Mouse (Mus musculus): Measurements from ENCODE around the gene Tapt1.
A peak's percentile ranks its signal among the peaks of the same experiment; 100 is the strongest.

Gene Tapt1

DNA sequence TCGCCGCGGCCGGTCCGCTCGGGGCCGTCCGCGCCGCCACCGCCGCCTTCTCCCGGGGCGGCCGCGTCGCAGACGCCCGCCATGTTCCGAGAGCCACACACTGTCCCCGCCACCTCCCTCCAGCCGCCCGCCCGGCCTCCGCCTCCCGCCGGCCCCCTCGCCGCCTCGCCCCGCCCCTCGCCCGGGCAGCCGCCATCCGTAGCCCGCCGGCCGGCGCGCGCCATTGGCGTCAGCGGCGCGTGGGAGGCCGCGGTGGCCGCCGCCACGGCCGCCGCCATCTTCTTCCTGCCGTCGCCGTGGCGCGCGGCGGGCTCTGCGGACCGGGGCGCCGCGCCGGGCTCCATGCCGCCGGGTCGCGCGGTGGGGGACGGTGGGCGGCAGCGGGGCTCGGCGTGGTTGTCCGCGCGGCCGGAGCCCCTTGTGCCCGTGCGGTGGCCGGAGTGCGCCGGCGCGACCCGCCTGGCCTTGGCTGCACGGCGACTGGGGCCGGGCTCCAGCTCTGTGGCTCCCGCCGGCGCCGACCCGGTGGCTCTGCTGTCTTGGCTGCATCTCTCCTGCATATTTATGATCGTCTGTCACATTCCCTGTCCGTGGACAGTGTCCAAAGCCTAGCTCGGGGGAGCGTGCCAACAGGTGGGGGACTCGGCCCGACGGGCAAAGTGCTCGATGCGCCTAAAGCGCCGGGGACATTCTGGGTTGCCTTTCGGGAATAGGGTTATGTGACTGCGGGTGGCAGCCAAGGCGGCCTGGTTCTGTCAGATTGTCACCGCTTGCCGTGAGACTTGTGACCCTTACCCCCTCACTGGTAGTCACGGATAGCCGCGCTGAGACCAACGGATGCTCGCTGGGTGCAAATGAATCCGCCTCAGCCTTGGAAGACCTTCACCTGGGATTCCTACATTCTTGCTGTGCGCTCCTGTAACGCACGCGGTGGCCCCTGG, at the start of gene Tapt1:
Tapt1 (minus strand) TSS at position 106 of the 941 bp plus-strand sequence.
- peak; percentile 86 for DNase-seq (ENCODE audit: extremely low spot score)

DNA sequence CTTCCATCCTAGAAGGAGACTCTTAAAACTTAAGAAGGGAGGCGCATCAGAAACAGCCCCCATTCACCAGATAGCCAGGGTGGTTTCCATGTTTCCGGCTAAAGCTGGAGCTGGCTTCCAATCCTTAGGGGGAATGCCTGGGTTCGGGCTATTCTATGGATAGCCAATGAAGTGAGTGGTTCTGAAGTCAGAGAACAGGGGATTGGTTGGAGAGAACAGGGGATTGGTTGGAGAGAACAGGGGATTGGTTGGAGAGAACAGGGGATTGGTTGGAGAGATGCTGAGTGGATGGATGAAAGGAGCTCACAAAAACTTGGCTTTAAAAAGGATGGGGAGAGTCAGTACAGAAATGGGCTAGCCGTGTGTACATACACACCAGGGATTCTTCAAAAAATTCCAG, 45.1 kb upstream of the Tapt1 start:
- DNase-seq (ENCODE audit: extremely low spot score) = no peak

- DNase-seq (ENCODE audit: extremely low spot score) = peak; percentile 15
Observed at GRCm38 (mm10) chr5:44268524-44268923, 42.1 kb upstream of the Tapt1 start.

DNA sequence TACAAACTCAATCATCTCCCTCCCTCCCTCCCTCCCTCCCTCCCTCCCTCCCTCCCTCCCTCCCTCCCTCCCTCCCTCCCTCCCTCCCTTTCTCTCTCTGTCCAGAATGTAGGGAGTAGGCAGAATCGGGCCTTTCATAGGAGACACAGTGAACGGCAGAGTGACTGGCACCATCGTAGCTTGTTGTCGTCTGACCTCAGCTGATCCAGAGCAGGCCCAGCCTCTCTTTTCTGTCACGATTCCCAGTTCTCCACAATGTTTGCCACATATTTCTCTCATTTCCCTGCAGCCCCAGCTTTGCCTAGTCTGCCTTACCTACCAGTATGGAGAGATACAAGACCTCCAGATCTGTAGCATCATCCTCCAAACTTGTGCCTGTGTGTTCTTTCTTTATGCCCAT, 35.3 kb upstream of the Tapt1 start:
- no peak for DNase-seq (ENCODE audit: extremely low spot score)

DNA sequence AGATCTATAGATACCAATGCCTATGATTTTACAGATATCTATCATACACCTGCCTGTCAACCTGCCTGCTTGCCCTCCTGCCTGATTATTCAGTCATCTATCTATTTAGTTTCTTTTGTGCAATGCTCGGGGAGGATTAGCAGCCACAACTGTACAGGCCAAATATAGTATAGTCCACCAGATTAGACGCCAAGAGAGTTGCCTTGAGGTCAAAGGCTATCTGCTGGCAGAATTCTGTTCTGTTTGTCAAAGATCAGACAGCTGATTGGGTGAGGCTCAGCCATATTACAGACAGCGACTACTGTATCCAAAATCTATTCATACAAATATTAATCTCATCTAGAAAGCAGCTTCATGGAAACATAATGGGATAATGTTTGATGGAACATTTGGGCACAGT, 34.7 kb upstream of the Tapt1 start:
- DNase-seq (ENCODE audit: extremely low spot score) = no peak

GRCm38 (mm10) chr5:44259678-44260077, 33.3 kb upstream of the Tapt1 start:
- no peak for DNase-seq (ENCODE audit: extremely low spot score)

GRCm38 (mm10) chr5:44258163-44258562, 31.7 kb upstream of the Tapt1 start:
- DNase-seq (ENCODE audit: extremely low spot score) = no peak

DNA sequence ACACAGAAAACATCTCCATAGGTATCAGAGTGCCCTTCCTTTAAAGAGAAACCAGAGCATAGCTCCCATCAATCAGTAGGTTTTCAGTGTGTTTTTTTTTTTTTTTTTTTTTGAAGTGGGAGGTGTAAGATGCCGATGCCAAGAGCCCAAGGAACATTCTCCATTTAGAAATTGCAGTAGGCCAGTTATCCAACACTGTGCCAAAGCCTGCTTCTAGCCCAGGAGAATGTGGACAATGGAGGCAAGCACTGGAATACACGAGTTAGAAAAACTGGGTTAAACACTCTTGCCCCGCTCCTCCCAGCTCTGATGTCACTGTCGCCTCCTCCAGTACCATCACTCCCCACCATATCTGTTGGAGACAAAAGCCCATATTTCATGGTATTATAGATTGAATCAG, 31.0 kb upstream of the Tapt1 start:
- DNase-seq (ENCODE audit: extremely low spot score) = no peak

- DNase-seq (ENCODE audit: extremely low spot score) = no peak
Observed at GRCm38 (mm10) chr5:44256512-44256911, 30.1 kb upstream of the Tapt1 start.

GRCm38 (mm10) chr5:44255756-44256398, 29.5 kb upstream of the Tapt1 start:
- no peak for DNase-seq (ENCODE audit: extremely low spot score)

GRCm38 (mm10) chr5:44253449-44253848, 27.0 kb upstream of the Tapt1 start:
- no peak for DNase-seq (ENCODE audit: extremely low spot score)

DNA sequence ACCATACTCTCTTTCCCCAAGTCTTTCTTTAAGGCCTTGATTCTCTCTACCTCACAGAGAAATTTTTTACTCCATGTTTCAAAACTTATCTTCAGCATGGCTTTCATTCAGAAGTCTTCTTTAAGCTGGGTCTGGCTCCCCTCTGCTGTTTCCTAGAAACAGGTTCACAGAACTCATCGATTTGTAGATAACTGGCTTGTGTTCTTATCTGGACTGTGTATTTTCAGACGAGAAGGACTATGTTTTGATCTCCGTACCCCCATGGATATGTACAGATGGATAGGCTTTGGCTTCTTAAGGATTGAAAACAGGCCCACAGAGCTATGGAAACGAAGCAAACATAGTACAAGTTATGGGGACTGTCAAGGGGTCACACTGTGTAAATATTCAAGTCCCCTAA, 26.0 kb upstream of the Tapt1 start:
- DNase-seq (ENCODE audit: extremely low spot score) = no peak

GRCm38 (mm10) chr5:44250211-44250955, 24.0 kb upstream of the Tapt1 start:
- DNase-seq (ENCODE audit: extremely low spot score) = no peak

GRCm38 (mm10) chr5:44249363-44249762, 22.9 kb upstream of the Tapt1 start:
- DNase-seq (ENCODE audit: extremely low spot score) = no peak

DNA sequence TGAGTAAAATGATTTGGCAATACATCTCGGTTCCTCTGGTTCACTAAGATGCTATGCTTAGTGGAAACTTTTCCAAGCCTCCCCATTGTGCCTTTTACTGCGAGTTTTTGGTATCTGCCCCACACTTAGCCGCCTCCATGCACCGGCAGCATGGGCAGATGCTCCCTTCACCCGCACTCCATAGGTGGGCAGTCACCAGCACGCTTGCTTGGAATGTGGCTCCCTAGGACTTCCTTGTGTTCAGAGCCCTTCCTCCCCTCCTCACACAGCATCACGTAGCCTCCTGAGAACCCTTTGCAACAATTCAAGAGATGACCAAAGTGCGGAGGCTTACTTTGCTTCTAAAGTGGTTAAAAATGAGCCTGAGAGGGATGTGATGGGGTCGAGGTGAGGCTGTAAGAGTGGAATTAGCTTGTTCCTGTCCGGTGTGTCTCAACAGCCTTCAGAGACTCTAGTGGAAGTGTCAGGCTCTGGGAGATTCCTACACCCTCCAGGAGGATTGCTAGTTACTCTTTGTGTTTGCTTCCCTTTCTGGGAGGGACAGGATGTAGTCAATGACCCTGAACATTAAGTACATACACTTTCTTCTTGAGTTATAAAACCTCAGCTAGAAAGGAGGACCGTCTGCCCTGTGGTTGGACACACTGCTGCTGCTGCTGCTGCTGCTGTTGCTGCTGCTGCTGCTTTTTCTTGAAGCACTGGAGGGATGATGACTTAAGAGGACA, 20.2 kb upstream of the Tapt1 start:
- DNase-seq (ENCODE audit: extremely low spot score) = no peak

GRCm38 (mm10) chr5:44244894-44245423, 18.5 kb upstream of the Tapt1 start:
- DNase-seq (ENCODE audit: extremely low spot score) = no peak

- DNase-seq (ENCODE audit: extremely low spot score) = no peak
Observed at GRCm38 (mm10) chr5:44242828-44243227, 16.4 kb upstream of the Tapt1 start.

GRCm38 (mm10) chr5:44241726-44242125, 15.3 kb upstream of the Tapt1 start:
- no peak for DNase-seq (ENCODE audit: extremely low spot score)

- no peak for DNase-seq (ENCODE audit: extremely low spot score)
Observed at GRCm38 (mm10) chr5:44239187-44240136, 13.0 kb upstream of the Tapt1 start.

GRCm38 (mm10) chr5:44238201-44238600, 11.8 kb upstream of the Tapt1 start:
- no peak for DNase-seq (ENCODE audit: extremely low spot score)

Data from embryo, embryonic 9.5 days (tissue).